Mouse (Mus musculus): ENCODE measurements around the gene Gm9958. TPM values are rescaled to one million over a fixed set of nuclear protein-coding genes. Genes with fewer than 3 reads are reported as not detected.

Gene Gm9958
- polyA plus RNA-seq, 1 experiment from 2014 or later = 6.5 TPM

Other genes with a start within 250 kb of the Gm9958 start
- gene Cox18, start 143.2 kb upstream of the Gm9958 start, polyA plus RNA-seq (2016; fragmentation: Nextera tagmentation; extraction: Ambion mirVana) = 30.5 and 32.0 TPM in 2 replicates
- gene Ankrd17, start 627 bp upstream of the Gm9958 start, polyA plus RNA-seq (2016; fragmentation: Nextera tagmentation; extraction: Ambion mirVana) = 19.9 and 22.4 TPM in 2 replicates
- not detected in 2 replicates for gene Alb, start 93.7 kb downstream of the Gm9958 start, polyA plus RNA-seq (2016; fragmentation: Nextera tagmentation; extraction: Ambion mirVana)
- 0.24 and 0.61 TPM in 2 replicates for gene Afp, start 123.5 kb downstream of the Gm9958 start, polyA plus RNA-seq (2016; fragmentation: Nextera tagmentation; extraction: Ambion mirVana)
- not detected in 2 replicates for gene Afm, start 151.7 kb downstream of the Gm9958 start, polyA plus RNA-seq (2016; fragmentation: Nextera tagmentation; extraction: Ambion mirVana)
- gene 5830473C10Rik, start 193.9 kb downstream of the Gm9958 start, polyA plus RNA-seq (2016; fragmentation: Nextera tagmentation; extraction: Ambion mirVana) = 0.10 TPM in 1 of 2 replicates, not detected in the other

Data from hindbrain, embryonic 10.5 days (tissue).